Mouse (Mus musculus) neural tube, embryonic 15.5 days (tissue): ENCODE data around the gene Ankrd13a. TPM values are rescaled to one million over a fixed set of nuclear protein-coding genes. Genes with fewer than 3 reads are reported as not detected.

Experiments
- ATAC-seq: fragments of 200-750 bp; cut with Nextera tagmentation; 2 replicates; pipeline ENCODE4 v1.8.0; 2017; ENCODE audit warnings: mild to moderate bottlenecking, moderate TSS enrichment, moderate library complexity; ENCODE audit not compliant: low FRiP score
- H3K27ac ChIP-seq: fragments of 300-500 bp; sonication (generic); replicated peaks from 2 replicates; pipeline ENCODE4 v1.5.1; 2015; ENCODE audit warnings: mild to moderate bottlenecking, inconsistent platforms
- H3K27me3 ChIP-seq: fragments of 300-500 bp; sonication (generic); replicated peaks from 2 replicates; pipeline ENCODE4 v1.6.1; 2015; ENCODE audit warnings: inconsistent platforms
- H3K36me3 ChIP-seq: fragments of 300-500 bp; sonication (generic); 2 replicates; pipeline ENCODE4 v1.6.1; 2015; ENCODE audit warnings: inconsistent platforms
- H3K4me1 ChIP-seq: fragments of 300-500 bp; sonication (generic); 2 replicates; pipeline ENCODE4 v1.6.1; 2015; ENCODE audit warnings: inconsistent platforms
- H3K4me2 ChIP-seq: fragments of 300-500 bp; sonication (generic); 2 replicates; pipeline ENCODE4 v1.6.1; 2015; ENCODE audit warnings: inconsistent platforms, mild to moderate bottlenecking, moderate library complexity
- H3K4me3 ChIP-seq: fragments of 300-500 bp; sonication (generic); replicated peaks from 2 replicates; pipeline ENCODE4 v1.5.1; 2015; ENCODE audit warnings: mild to moderate bottlenecking, inconsistent platforms
- H3K9ac ChIP-seq: fragments of 300-500 bp; sonication (generic); replicated peaks from 2 replicates; pipeline ENCODE4 v1.6.1; 2015; ENCODE audit warnings: mild to moderate bottlenecking, inconsistent platforms
- H3K9me3 ChIP-seq: fragments of 300-500 bp; sonication (generic); replicated peaks from 2 replicates; pipeline ENCODE4 v1.6.1; 2016; ENCODE audit warnings: inconsistent platforms
- WGBS: fragments of 180-500 bp; shearing (Covaris S2); methylation state at CpG from one replicate; pipeline ENCODE4 v1.1.7; 2015; ENCODE audit warnings: mixed read lengths; 5-methylcytosine and 5-hydroxymethylcytosine counted together
- polyA plus RNA-seq: library from polyadenylated mRNA; unstranded; fragments of >200 nt; fragmentation: Nextera tagmentation; extraction: Ambion mirVana; gene quantifications from 2 replicates; pipeline ENCODE4 v1.2.1, GENCODE M21; 2015

The Ankrd13a gene
- polyA plus RNA-seq, 1 experiment from 2014 or later: 30.3 TPM

DNA sequence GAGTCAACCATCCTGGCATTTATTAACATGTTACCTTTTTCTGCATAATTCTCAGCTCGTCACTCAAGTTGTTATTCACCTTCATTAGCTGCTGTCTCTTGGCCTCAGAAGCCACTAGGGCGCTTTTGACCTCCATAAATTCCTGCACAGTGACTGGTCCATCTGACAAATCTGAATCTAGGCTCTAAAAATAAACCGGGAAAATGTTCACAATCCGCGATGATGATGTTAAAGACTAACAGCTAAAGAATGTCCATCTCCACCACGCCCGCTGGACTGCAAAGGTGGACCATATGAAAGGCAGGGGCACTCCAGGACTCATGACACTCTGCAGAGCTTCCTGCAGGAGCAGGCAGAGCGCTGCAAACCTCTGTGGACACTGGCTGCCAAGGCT, 30.8 kb upstream of the Ankrd13a start:
- peaks cover 91% of the 10 kb centered on the region for H3K36me3 ChIP-seq
- no peak for ATAC-seq
- no peak overlapping the region for H3K27ac ChIP-seq
- no peak overlapping the region for H3K4me2 ChIP-seq
- no peaks in the 10 kb centered on the region for H3K27me3 ChIP-seq
- H3K9ac ChIP-seq: no peak overlapping the region
- no peak overlapping the region for H3K4me3 ChIP-seq
- WGBS: 94% methylated on average over 8 of the region's 8 CpGs
- no peaks in the 10 kb centered on the region for H3K9me3 ChIP-seq
- H3K4me1 ChIP-seq: no peaks in the 10 kb centered on the region

- 89% methylated on average over 5 of the region's 5 CpGs for WGBS
- H3K4me1 ChIP-seq: no peaks in the 10 kb centered on the region
- H3K36me3 ChIP-seq: peaks cover 87% of the 10 kb centered on the region
- no peak overlapping the region for H3K9ac ChIP-seq
- no peaks in the 10 kb centered on the region for H3K27me3 ChIP-seq
- no peak overlapping the region for H3K4me2 ChIP-seq
- H3K4me3 ChIP-seq: no peak overlapping the region
- H3K9me3 ChIP-seq: no peaks in the 10 kb centered on the region
- no peak overlapping the region for H3K27ac ChIP-seq
- no peak for ATAC-seq
Observed at GRCm38 (mm10) chr5:114745581-114745980, 28.9 kb upstream of the Ankrd13a start.

DNA sequence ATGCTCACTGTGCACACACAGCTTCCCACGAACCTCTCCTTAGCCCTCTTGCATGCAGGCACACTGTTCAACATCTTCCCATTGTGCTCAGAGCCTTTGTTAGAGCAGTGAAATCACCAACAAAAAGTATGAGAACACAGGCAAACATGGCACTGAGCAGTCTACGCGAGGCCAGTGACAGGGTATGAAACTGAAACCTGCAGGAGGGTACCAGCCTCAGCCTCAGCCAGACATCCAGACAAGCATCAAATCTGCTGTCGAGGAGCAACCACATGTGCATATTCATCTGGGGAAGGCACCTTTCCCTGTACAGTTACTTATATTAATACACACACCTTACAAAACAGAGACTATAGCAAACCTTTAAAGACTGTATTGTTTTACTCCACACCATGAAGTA, 27.6 kb upstream of the Ankrd13a start:
- no peak overlapping the region for H3K4me3 ChIP-seq
- no peaks in the 10 kb centered on the region for H3K27me3 ChIP-seq
- peaks cover 90% of the 10 kb centered on the region for H3K36me3 ChIP-seq
- WGBS: 90% methylated on average over 4 of the region's 4 CpGs
- H3K9me3 ChIP-seq: no peaks in the 10 kb centered on the region
- H3K9ac ChIP-seq: no peak overlapping the region
- H3K27ac ChIP-seq: no peak overlapping the region
- H3K4me2 ChIP-seq: no peak overlapping the region
- ATAC-seq: no peak
- H3K4me1 ChIP-seq: no peaks in the 10 kb centered on the region

- H3K4me1 ChIP-seq: no peaks in the 10 kb centered on the region
- H3K9me3 ChIP-seq: no peaks in the 10 kb centered on the region
- no peak overlapping the region for H3K27ac ChIP-seq
- H3K4me2 ChIP-seq: no peak overlapping the region
- H3K36me3 ChIP-seq: peaks cover 89% of the 10 kb centered on the region
- H3K9ac ChIP-seq: no peak overlapping the region
- no peak for ATAC-seq
- no peak overlapping the region for H3K4me3 ChIP-seq
- 93% methylated on average over 5 of the region's 5 CpGs for WGBS
- no peaks in the 10 kb centered on the region for H3K27me3 ChIP-seq
Observed at GRCm38 (mm10) chr5:114747521-114747920, 27.0 kb upstream of the Ankrd13a start.

- Histone ChIP-seq H3K4me2 (no peak overlapping the region), H3K9ac (no peak overlapping the region), H3K4me3 (no peak overlapping the region), H3K4me1 (no peaks in the 10 kb centered on the region), H3K27me3 (no peaks in the 10 kb centered on the region), H3K36me3 (peaks cover 87% of the 10 kb centered on the region), H3K9me3 (no peaks in the 10 kb centered on the region), H3K27ac (no peak overlapping the region)
- WGBS: 81% methylated on average over 10 of the region's 10 CpGs
- no peak for ATAC-seq
Observed at GRCm38 (mm10) chr5:114750325-114750724, 24.2 kb upstream of the Ankrd13a start.

- Histone ChIP-seq H3K4me3 (no peak overlapping the region), H3K27me3 (no peaks in the 10 kb centered on the region), H3K9ac (no peak overlapping the region), H3K4me2 (no peak overlapping the region), H3K27ac (no peak overlapping the region), H3K4me1 (no peaks in the 10 kb centered on the region), H3K9me3 (no peaks in the 10 kb centered on the region), H3K36me3 (peaks cover 89% of the 10 kb centered on the region)
- WGBS: 87% methylated on average over 10 of the region's 10 CpGs
- no peak for ATAC-seq
Observed at GRCm38 (mm10) chr5:114752397-114752796, 22.1 kb upstream of the Ankrd13a start.

- Histone ChIP-seq H3K4me2 (no peak overlapping the region), H3K4me1 (no peaks in the 10 kb centered on the region), H3K9ac (no peak overlapping the region), H3K36me3 (peaks cover 84% of the 10 kb centered on the region), H3K27ac (no peak overlapping the region), H3K27me3 (no peaks in the 10 kb centered on the region), H3K4me3 (no peak overlapping the region), H3K9me3 (no peaks in the 10 kb centered on the region)
- WGBS: 90% methylated on average over 12 of the region's 12 CpGs
- no peak for ATAC-seq
Observed at GRCm38 (mm10) chr5:114753384-114753783, 21.1 kb upstream of the Ankrd13a start.

DNA sequence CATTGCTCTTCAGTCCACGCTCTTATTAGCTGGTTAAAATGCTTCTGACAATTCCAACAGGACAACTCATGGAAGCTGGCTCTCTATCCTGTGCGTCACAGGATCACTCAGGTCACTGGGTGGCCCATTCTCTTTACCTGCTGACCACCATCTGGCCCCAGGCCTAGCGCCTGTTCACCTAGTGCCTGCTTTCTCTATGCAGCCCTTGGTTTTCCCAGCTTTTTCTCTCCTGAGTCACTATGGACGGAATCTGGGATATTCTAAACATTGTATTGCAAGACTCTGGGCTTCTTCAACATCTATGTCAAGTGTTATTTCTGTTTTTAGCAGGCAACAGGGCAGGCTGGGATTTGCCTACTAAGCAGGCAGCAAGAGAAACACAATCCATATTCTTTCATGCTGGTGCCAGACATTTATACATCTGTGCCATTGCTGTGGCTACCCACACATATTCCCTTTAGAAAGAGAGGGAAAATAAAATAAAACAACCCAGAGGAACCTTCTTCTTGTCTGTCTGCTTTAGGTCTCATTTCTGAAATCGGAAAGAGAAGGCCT, 14.9 kb upstream of the Ankrd13a start:
- ATAC-seq: no peak
- Histone ChIP-seq H3K4me3 (no peak overlapping the region), H3K9me3 (no peaks in the 10 kb centered on the region), H3K27me3 (no peaks in the 10 kb centered on the region), H3K27ac (no peak overlapping the region), H3K36me3 (peaks cover 77% of the 10 kb centered on the region), H3K4me2 (no peak overlapping the region), H3K4me1 (no peaks in the 10 kb centered on the region), H3K9ac (no peak overlapping the region)
- WGBS: 90% methylated on average over 5 of the region's 5 CpGs

DNA sequence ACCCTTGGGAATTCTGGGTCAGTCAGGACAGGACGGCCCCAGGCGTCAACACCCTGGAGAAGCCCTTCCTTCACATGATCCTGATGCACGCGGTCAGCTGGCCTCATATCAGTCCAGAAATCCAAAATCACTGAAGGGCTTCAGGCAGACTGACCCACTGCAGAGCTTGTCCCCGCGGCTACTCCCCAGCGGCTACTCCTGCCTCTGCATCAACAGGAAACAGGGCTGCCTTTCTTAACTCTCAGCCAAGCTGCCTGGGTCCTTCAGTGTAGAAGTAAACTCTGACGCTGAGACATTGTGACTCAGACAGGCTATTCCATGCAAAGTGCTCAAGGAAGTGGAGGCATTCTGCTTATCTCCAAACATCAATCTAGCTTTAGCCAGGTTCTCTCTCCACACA, 12.5 kb upstream of the Ankrd13a start:
- Histone ChIP-seq H3K9ac (no peak overlapping the region), H3K4me3 (no peak overlapping the region), H3K4me2 (no peak overlapping the region), H3K27ac (no peak overlapping the region), H3K4me1 (no peaks in the 10 kb centered on the region), H3K36me3 (peaks cover 70% of the 10 kb centered on the region), H3K27me3 (no peaks in the 10 kb centered on the region), H3K9me3 (no peaks in the 10 kb centered on the region)
- no peak for ATAC-seq
- 90% methylated on average over 8 of the region's 8 CpGs for WGBS

GRCm38 (mm10) chr5:114764812-114765735, 9.4 kb upstream of the Ankrd13a start:
- no peak overlapping the region for H3K27ac ChIP-seq
- WGBS: 77% methylated on average over 18 of the region's 18 CpGs
- H3K36me3 ChIP-seq: peaks cover 53% of the 10 kb centered on the region
- peaks cover 3% of the 10 kb centered on the region; the same call in 1 of the 2 replicates for H3K4me1 ChIP-seq
- no peaks in the 10 kb centered on the region for H3K27me3 ChIP-seq
- no peaks in the 10 kb centered on the region for H3K9me3 ChIP-seq
- no peak for ATAC-seq
- no peak overlapping the region for H3K4me2 ChIP-seq
- H3K4me3 ChIP-seq: no peak overlapping the region
- H3K9ac ChIP-seq: no peak overlapping the region

GRCm38 (mm10) chr5:114766686-114767085, 7.8 kb upstream of the Ankrd13a start:
- Histone ChIP-seq H3K36me3 (peaks cover 40% of the 10 kb centered on the region), H3K9me3 (no peaks in the 10 kb centered on the region), H3K9ac (no peak overlapping the region), H3K4me2 (no peak overlapping the region), H3K27me3 (no peaks in the 10 kb centered on the region), H3K4me3 (no peak overlapping the region), H3K4me1 (peaks cover 18% of the 10 kb centered on the region), H3K27ac (no peak overlapping the region)
- ATAC-seq: no peak
- WGBS: 91% methylated on average over 8 of the region's 8 CpGs

GRCm38 (mm10) chr5:114767185-114767584, 7.3 kb upstream of the Ankrd13a start:
- WGBS: 89% methylated on average over 7 of the region's 7 CpGs
- Histone ChIP-seq H3K36me3 (peaks cover 35% of the 10 kb centered on the region), H3K4me2 (no peak overlapping the region), H3K4me1 (peaks cover 23% of the 10 kb centered on the region), H3K4me3 (no peak overlapping the region), H3K9ac (no peak overlapping the region), H3K9me3 (no peaks in the 10 kb centered on the region), H3K27me3 (no peaks in the 10 kb centered on the region), H3K27ac (no peak overlapping the region)
- no peak for ATAC-seq
